In genomic region chr5:137115866-137116847, GRCm38 (mm10) we compare ENCODE assay signal across 8 mouse cellular contexts. TPM values are rescaled to one million over a fixed set of nuclear protein-coding genes. Genes with fewer than 3 reads are reported as not detected.
DNase-seq lines count a peak whose midpoint lies in the region; ATAC-seq and TF ChIP-seq lines count a peak whose summit lies in the region.

Trim56 (minus strand) TSS chr5:137116209.

- TF ChIP-seq CTCF in heart, postnatal 0 days (IDR thresholded peaks at IDR 0.05; ENCODE audit: low read depth), result no peak

- peaks cover 48% of the 10 kb centered on the region for H3K9me3 ChIP-seq in erythroblast, embryonic 14.5 days (ENCODE audit: control insufficient read depth, low read length)
- H3K9me3 ChIP-seq in heart, postnatal 0 days (replicated peaks; ENCODE audit: control insufficient read depth, low read length), result no peaks in the 10 kb centered on the region

- peak within 1 kb of the TSS; percentile 81 for H3K27ac ChIP-seq in heart, postnatal 0 days (ENCODE audit: low read depth)

- no peak for TF ChIP-seq EP300 in heart, postnatal 0 days (IDR thresholded peaks at IDR 0.05; ENCODE audit: low read depth)

- H3K9ac ChIP-seq in heart, postnatal 0 days (replicated peaks; ENCODE audit: low read depth, low read length), result peak within 1 kb of the TSS; percentile 77

- WGBS in heart, postnatal 0 days, result 6% methylated on average over 28 of the region's 29 CpGs

- peak within 1 kb of the TSS; percentile 97 for H3K4me3 ChIP-seq in erythroblast, embryonic 14.5 days (replicated peaks)
- H3K4me3 ChIP-seq in heart, postnatal 0 days (ENCODE audit: low read depth, low read length), result peak within 1 kb of the TSS; percentile 71

- peak; percentile 85 for DNase-seq in 416B (ENCODE audit: low read depth)
- peak; percentile 86 to 96 for DNase-seq in adrenal gland, adult (ENCODE audit: inconsistent age in 2 of 2, low spot score in 1 of 2)
- DNase-seq in heart, postnatal 0 days (ENCODE audit: low spot score), result peak; percentile 67
- peak; percentile 85 to 92 for DNase-seq in kidney, postnatal 25 days
- peak; percentile 60 for DNase-seq in skeletal muscle tissue, adult 2 months (ENCODE audit: low read depth, low spot score)
- DNase-seq in right cerebral cortex, postnatal 4 days, result no peak

- H3K36me3 ChIP-seq in erythroblast, embryonic 14.5 days (ENCODE audit: control insufficient read depth), result peaks cover 49% of the 10 kb centered on the region
- peaks cover 24% of the 10 kb centered on the region for H3K36me3 ChIP-seq in heart, postnatal 0 days (replicated peaks; ENCODE audit: control insufficient read depth, insufficient read depth, low read length)

- ATAC-seq in heart, postnatal 0 days (ENCODE audit: insufficient read depth, low read depth), result peak; percentile 84
- peak; percentile 98 for ATAC-seq in megakaryocyte, adult 5-6 weeks (ENCODE audit: poor library complexity, severe bottlenecking)

- peaks cover 23% of the 10 kb centered on the region; the same call in 1 of the 2 replicates for H3K27me3 ChIP-seq in erythroblast, embryonic 14.5 days (ENCODE audit: control insufficient read depth)
- H3K27me3 ChIP-seq in heart, postnatal 0 days (ENCODE audit: control insufficient read depth, insufficient read depth, low read length), result no peaks in the 10 kb centered on the region

- H3K4me2 ChIP-seq in heart, postnatal 0 days (ENCODE audit: low read depth, low read length), result peak within 1 kb of the TSS; percentile 80

- H3K4me1 ChIP-seq in erythroblast, embryonic 14.5 days (ENCODE audit: control insufficient read depth), result peaks cover 57% of the 10 kb centered on the region
- H3K4me1 ChIP-seq in heart, postnatal 0 days (ENCODE audit: control insufficient read depth, insufficient read depth), result no peaks in the 10 kb centered on the region

RNA-seq across cellular contexts. Expression of gene Trim56, which starts in this region (rescaled TPM):
- 3.3 and 3.5 TPM in 2 replicates for polyA plus RNA-seq in erythroblast, embryonic 14.5 days (2012)
- 15.1 and 20.3 TPM in 2 replicates for total RNA-seq in heart, postnatal 0 days (2014; rRNA removed; ENCODE audit: low replicate concordance)
- polyA plus RNA-seq in heart, postnatal 0 days (2015; fragmentation: Nextera tagmentation; extraction: Ambion mirVana), result 4.7 and 4.9 TPM in 2 replicates
- 12.4 and 13.5 TPM in 2 replicates for total RNA-seq in megakaryocyte, adult 5-6 weeks (2015)
- 28.7 and 32.4 TPM in 2 replicates for total RNA-seq in megakaryocyte, adult 5-6 weeks (2017)
